Mouse (Mus musculus) skeletal muscle tissue, adult 2 months (tissue): ENCODE results near the gene Gm2035.
"Not testable (repeated sequence)": the region's sequence is repeated elsewhere in the genome, so short reads cannot be mapped to it uniquely, and the experiment has no call there.

Source experiments
- DNase-seq: peaks from one replicate; pipeline ENCODE4 v3.0.0-alpha.2; 2012; ENCODE audit warnings: low read depth, low spot score

Gene Gm2035

DNA sequence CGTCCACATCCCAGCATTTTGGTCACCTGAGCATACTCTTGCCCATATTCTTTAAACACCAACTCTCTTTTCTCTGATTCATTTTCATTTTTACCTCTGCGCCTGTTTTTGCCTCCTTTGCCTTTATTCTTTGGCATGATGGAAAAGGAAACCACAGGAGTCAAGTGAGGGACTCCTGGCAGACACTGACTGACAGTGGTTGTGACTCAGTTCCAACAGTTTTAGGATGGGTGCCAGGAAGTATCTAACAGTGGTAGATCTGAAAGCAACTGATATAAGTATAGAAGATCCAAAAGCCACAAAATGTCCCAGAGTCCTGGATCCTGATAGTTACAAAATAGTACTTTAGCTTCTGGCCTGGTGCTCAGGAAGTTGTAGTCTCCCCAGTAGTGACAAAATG lies at the start of gene Gm2035:
TSS of gene Gm2035 (minus strand) at position 137 of the 400 bp plus-strand sequence.
- not testable (repeated sequence) for DNase-seq

DNA sequence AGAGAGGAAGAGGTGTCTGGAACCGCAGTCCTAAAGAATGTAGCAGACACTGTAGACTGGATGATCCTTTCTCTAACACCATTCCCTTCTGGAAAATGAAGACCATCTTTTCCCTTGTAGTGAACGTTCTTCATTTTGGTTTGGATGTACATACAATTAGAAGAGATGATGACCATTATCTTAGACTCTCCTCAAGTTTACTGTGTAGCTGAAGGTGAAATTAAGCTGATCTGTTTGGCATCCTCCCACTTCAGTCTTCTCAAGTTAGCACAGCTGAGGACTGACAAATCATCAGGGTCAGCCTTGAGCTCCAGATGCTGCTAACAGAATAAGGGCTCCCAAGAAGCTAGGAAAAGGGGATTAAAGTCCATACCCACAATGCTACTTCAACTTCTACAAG lies 34.1 kb upstream of the Gm2035 start, which contains the start of gene Gm2042:
TSS of gene Gm2042 (plus strand) at position 301 of the 400 bp plus-strand sequence.
- DNase-seq: not testable (repeated sequence)

DNA sequence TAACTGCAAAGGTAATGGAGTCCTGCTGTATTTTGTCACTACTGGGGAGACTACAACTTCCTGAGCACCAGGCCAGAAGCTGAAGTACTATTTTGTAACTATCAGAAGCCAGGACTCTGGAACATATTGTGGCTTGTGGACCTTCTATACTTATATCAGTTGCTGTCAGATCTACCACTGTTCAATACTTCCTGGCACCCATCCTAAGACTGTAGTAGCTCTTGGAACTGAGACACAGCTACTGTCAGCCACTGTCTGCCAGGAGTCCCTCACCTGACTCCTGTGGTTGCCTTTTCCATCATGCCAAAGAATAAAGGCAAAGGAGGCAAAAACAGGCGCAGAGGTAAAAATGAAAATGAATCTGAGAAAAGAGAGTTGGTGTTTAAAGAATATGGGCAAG lies 24.6 kb downstream of the Gm2035 start, which contains the start of gene Gm2022:
TSS of gene Gm2022 (plus strand) at position 301 of the 400 bp plus-strand sequence.
- not testable (repeated sequence) for DNase-seq

DNA sequence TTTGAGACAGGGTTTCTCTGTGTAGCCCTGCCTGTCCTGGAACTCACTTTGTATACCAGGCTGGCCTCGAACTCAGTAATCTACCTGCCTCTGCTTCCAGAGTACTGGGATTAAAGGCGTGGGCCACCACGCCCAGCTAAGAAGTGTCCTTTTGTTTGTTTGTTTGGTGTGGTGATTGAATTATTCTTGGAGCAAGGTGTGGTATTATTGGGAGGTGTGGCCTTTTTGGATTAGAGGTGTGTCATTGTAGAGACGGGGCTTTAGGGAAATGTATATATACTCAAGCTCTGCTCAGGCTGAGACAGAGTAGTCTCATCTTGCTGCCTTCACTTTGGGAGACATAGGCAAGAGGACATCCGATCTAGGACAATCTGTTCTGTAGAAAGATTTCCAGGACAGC lies 45.9 kb downstream of the Gm2035 start, which contains the start of gene Gm2016:
TSS of gene Gm2016 (plus strand) at position 301 of the 400 bp plus-strand sequence.
- not testable (repeated sequence) for DNase-seq
